In genomic region chr9:62881871-62882270, GRCm38 (mm10) we compare ENCODE assay signal across 9 mouse cellular contexts. TPM values are rescaled to one million over a fixed set of nuclear protein-coding genes. Genes with fewer than 3 reads are reported as not detected.
DNase-seq lines count a peak whose midpoint lies in the region; ATAC-seq lines count a peak whose summit lies in the region.
"Had no signal": no experiment of that assay in that cellular context is flagged by ENCODE, and none has a peak within 500 bp of the region (broad histone marks: within the 10 kb centered on the region; RNA-seq: fewer than 3 reads in every experiment).

No protein-coding gene starts in this region.

- H3K36me3 ChIP-seq in heart, embryonic 16.5 days (ENCODE audit: control insufficient read depth, insufficient read depth), result peaks cover 31% of the 10 kb centered on the region

- no peaks in the 10 kb centered on the region for H3K27me3 ChIP-seq in heart, embryonic 16.5 days (ENCODE audit: control insufficient read depth, insufficient read depth, low read length)
- H3K27me3 ChIP-seq: liver, embryonic 15.5 days had no signal

- 44% methylated on average over 12 of the region's 12 CpGs for WGBS in heart, embryonic 16.5 days

- ATAC-seq in heart, embryonic 16.5 days (replicated peaks; ENCODE audit: extremely low read depth, insufficient read depth, low FRiP score), result peak; percentile 73

- H3K4me2 ChIP-seq in heart, embryonic 16.5 days (ENCODE audit: low read depth, low read length), result no peak overlapping the region
- H3K4me2 ChIP-seq: liver, embryonic 15.5 days had no signal

- DNase-seq in left cerebral cortex, postnatal 4 days, result peak; percentile 39
- DNase-seq in left cerebral cortex, adult 9 months (ENCODE audit: low spot score in 2 of 2), result no peak
- peak; percentile 41 to 60 for DNase-seq in cerebellum, postnatal 25 days
- peak; percentile 44 for DNase-seq in ovary, postnatal 36 days (ENCODE audit: low spot score)
- DNase-seq in right cerebral cortex, adult 18-20 months, result no peak
- DNase-seq in left cerebral cortex, postnatal 10 days (ENCODE audit: extremely low spot score in 1 of 2, low spot score in 2 of 2), result no peak
- no peak for DNase-seq in spleen, postnatal 4 days (ENCODE audit: low spot score in 2 of 2)

- intact Hi-C loops in left cerebral cortex, postnatal 4 days (cut with DNase I), result no loop called here
- intact Hi-C loops in left cerebral cortex, postnatal 10 days (cut with DNase I), result loop anchor here (10.0 kb wide), 1 partner anchor 243 kb away; no protein-coding TSS in a partner anchor

- H3K9me3 ChIP-seq in heart, embryonic 16.5 days (replicated peaks; ENCODE audit: control insufficient read depth, low read length), result no peaks in the 10 kb centered on the region
- H3K9me3 ChIP-seq: liver, embryonic 15.5 days had no signal

- H3K4me3 ChIP-seq in heart, embryonic 16.5 days (ENCODE audit: low read length), result no peak overlapping the region
- H3K4me3 ChIP-seq: liver, embryonic 15.5 days had no signal

- peak overlapping the region; percentile 41 for H3K27ac ChIP-seq in heart, embryonic 16.5 days (ENCODE audit: low read length)
- H3K27ac ChIP-seq: liver, embryonic 15.5 days had no signal

- no peak overlapping the region for H3K9ac ChIP-seq in heart, embryonic 16.5 days (ENCODE audit: low read length)
- H3K9ac ChIP-seq: liver, embryonic 15.5 days had no signal

- peaks cover 14% of the 10 kb centered on the region for H3K4me1 ChIP-seq in heart, embryonic 16.5 days (ENCODE audit: control insufficient read depth, insufficient read depth, low read length)

RNA-seq across cellular contexts. Expression of gene Calml4, which starts 24.0 kb away (rescaled TPM):
- under 1 TPM; 0.66 to 0.93 TPM for total RNA-seq in left cerebral cortex, postnatal 4 days (2021)
- polyA plus RNA-seq in heart, embryonic 16.5 days (2015; fragmentation: Nextera tagmentation; extraction: Ambion mirVana), result 3.4 and 4.2 TPM in 2 replicates
- total RNA-seq in left cerebral cortex, postnatal 10 days (2021), result 1 to 10 TPM in 1 of 2 experiments, under 1 TPM in 1; 0.57 to 1.5 TPM

RNA-seq across cellular contexts. Expression of gene Cln6, which starts 43.3 kb away (rescaled TPM):
- total RNA-seq in left cerebral cortex, postnatal 4 days (2021), result 1 to 10 TPM; 7.1 to 9.0 TPM
- 15.9 and 16.3 TPM in 2 replicates for polyA plus RNA-seq in heart, embryonic 16.5 days (2015; fragmentation: Nextera tagmentation; extraction: Ambion mirVana)
- total RNA-seq in left cerebral cortex, postnatal 10 days (2021), result 10 to 100 TPM in 1 of 2 experiments, 1 to 10 TPM in 1; 9.6 to 10.8 TPM

Comparison
In these comparisons a context has a peak if more than half of its experiments do, and no peak if none do; other contexts are left out.
1. DNase-seq: peak in left cerebral cortex, postnatal 4 days (single experiment), cerebellum, postnatal 25 days (2 of 2) and ovary, postnatal 36 days (single experiment); none in left cerebral cortex, adult 9 months (0 of 2), right cerebral cortex, adult 18-20 months (single experiment), left cerebral cortex, postnatal 10 days (0 of 2) and spleen, postnatal 4 days (0 of 2).